Mouse (Mus musculus) spleen, adult 12 weeks (tissue): ENCODE results near the gene Irs2.

Source experiments
- DNase-seq: peaks from one replicate; pipeline ENCODE4 v3.0.0; 2022; ENCODE audit warnings: low spot score

Irs2 gene

GRCm38 (mm10) chr8:11008379-11008775 lies at the start of gene Irs2:
Gene Irs2 (minus strand): TSS chr8:11008458.
- no peak for DNase-seq

- no peak for DNase-seq
These were observed 48.4 kb upstream of the Irs2 start for GRCm38 (mm10) chr8:11056665-11057064.

- DNase-seq: no peak
These were observed 47.9 kb upstream of the Irs2 start for GRCm38 (mm10) chr8:11056175-11056563.

GRCm38 (mm10) chr8:11055557-11056174 lies 47.4 kb upstream of the Irs2 start:
- DNase-seq: no peak

GRCm38 (mm10) chr8:11049835-11050234 lies 41.6 kb upstream of the Irs2 start:
- no peak for DNase-seq

- DNase-seq: no peak
These were observed 39.6 kb upstream of the Irs2 start for GRCm38 (mm10) chr8:11047812-11048211.

- no peak for DNase-seq
These were observed 36.4 kb upstream of the Irs2 start for GRCm38 (mm10) chr8:11044660-11045059.

GRCm38 (mm10) chr8:11043591-11043990 lies 35.3 kb upstream of the Irs2 start:
- no peak for DNase-seq

- no peak for DNase-seq
These were observed 34.8 kb upstream of the Irs2 start for GRCm38 (mm10) chr8:11042872-11043587.

- no peak for DNase-seq
These were observed 31.8 kb upstream of the Irs2 start for GRCm38 (mm10) chr8:11040088-11040487.

- no peak for DNase-seq
These were observed 30.5 kb upstream of the Irs2 start for GRCm38 (mm10) chr8:11038788-11039187.

- DNase-seq: no peak
These were observed 30.1 kb upstream of the Irs2 start for GRCm38 (mm10) chr8:11038367-11038766.

GRCm38 (mm10) chr8:11036790-11037189 lies 28.5 kb upstream of the Irs2 start:
- no peak for DNase-seq

GRCm38 (mm10) chr8:11035628-11036416 lies 27.6 kb upstream of the Irs2 start:
- no peak for DNase-seq

- no peak for DNase-seq
These were observed 16.6 kb upstream of the Irs2 start for GRCm38 (mm10) chr8:11024871-11025270.

GRCm38 (mm10) chr8:11020949-11021572 lies 12.8 kb upstream of the Irs2 start:
- DNase-seq: no peak

GRCm38 (mm10) chr8:11015622-11016021 lies 7.4 kb upstream of the Irs2 start:
- DNase-seq: no peak

GRCm38 (mm10) chr8:11013258-11013657 lies 5.0 kb upstream of the Irs2 start:
- no peak for DNase-seq

- no peak for DNase-seq
These were observed 3.7 kb upstream of the Irs2 start for GRCm38 (mm10) chr8:11011787-11012485.

GRCm38 (mm10) chr8:11010913-11011605 lies 2.8 kb upstream of the Irs2 start:
- no peak for DNase-seq

GRCm38 (mm10) chr8:11010398-11010797 lies 2.1 kb upstream of the Irs2 start:
- no peak for DNase-seq
